Mouse (Mus musculus): Measurements from ENCODE around the gene A630001G21Rik. TPM values are rescaled to one million over a fixed set of nuclear protein-coding genes. Genes with fewer than 3 reads are reported as not detected.
"Not testable (repeated sequence)": the region's sequence is repeated elsewhere in the genome, so short reads cannot be mapped to it uniquely, and the experiment has no call there.

A630001G21Rik gene
- total RNA-seq (2021), result 1 to 10 TPM; 1.5 to 2.4 TPM
- long read RNA-seq, experiment 1, partial matches to known transcripts, result 0 of 1 reads
- long read RNA-seq, experiment 1, other reads (novel, unspliced or antisense), result 0 of 1 reads
- long read RNA-seq, experiment 2, result 0 reads

- DNase-seq, result no peak
Observed at GRCm38 (mm10) chr1:85778436-85778835, at the start of gene A630001G21Rik. Gene A630001G21Rik, minus strand, starts transcription at chr1:85778643.

GRCm38 (mm10) chr1:85827166-85827565 lies 48.7 kb upstream of the A630001G21Rik start:
- no peak for DNase-seq

- no peak for DNase-seq
Observed at GRCm38 (mm10) chr1:85824905-85825304, 46.5 kb upstream of the A630001G21Rik start.

- DNase-seq, result no peak
Observed at GRCm38 (mm10) chr1:85822239-85822638, 43.8 kb upstream of the A630001G21Rik start.

GRCm38 (mm10) chr1:85819695-85820094 lies 41.3 kb upstream of the A630001G21Rik start:
- DNase-seq, result no peak

- no peak for DNase-seq
Observed at GRCm38 (mm10) chr1:85818121-85818520, 39.7 kb upstream of the A630001G21Rik start.

GRCm38 (mm10) chr1:85814213-85814612 lies 35.8 kb upstream of the A630001G21Rik start:
- DNase-seq, result not testable (repeated sequence)

- no peak for DNase-seq
Observed at GRCm38 (mm10) chr1:85810787-85811186, 32.3 kb upstream of the A630001G21Rik start.

GRCm38 (mm10) chr1:85810343-85810742 lies 31.9 kb upstream of the A630001G21Rik start:
- peak; percentile 48 for DNase-seq

- no peak for DNase-seq
Observed at GRCm38 (mm10) chr1:85809256-85809655, 30.8 kb upstream of the A630001G21Rik start.

- DNase-seq, result no peak
Observed at GRCm38 (mm10) chr1:85804551-85804950, 26.1 kb upstream of the A630001G21Rik start.

- no peak for DNase-seq
Observed at GRCm38 (mm10) chr1:85802517-85802916, 24.1 kb upstream of the A630001G21Rik start.

GRCm38 (mm10) chr1:85799776-85800175 lies 21.3 kb upstream of the A630001G21Rik start:
- DNase-seq, result no peak

- DNase-seq, result no peak
Observed at GRCm38 (mm10) chr1:85795196-85795595, 16.8 kb upstream of the A630001G21Rik start.

GRCm38 (mm10) chr1:85794106-85794771 lies 15.8 kb upstream of the A630001G21Rik start:
- peak; percentile 58 for DNase-seq

- DNase-seq, result peak; percentile 96
Observed at GRCm38 (mm10) chr1:85793208-85794105, 15.0 kb upstream of the A630001G21Rik start, which contains the start of gene Cab39. Gene Cab39, plus strand, starts transcription at chr1:85793441.

- DNase-seq, result no peak
Observed at GRCm38 (mm10) chr1:85791476-85791875, 13.0 kb upstream of the A630001G21Rik start.

- DNase-seq, result no peak
Observed at GRCm38 (mm10) chr1:85790565-85790964, 12.1 kb upstream of the A630001G21Rik start.

- DNase-seq, result no peak
Observed at GRCm38 (mm10) chr1:85779428-85780180, 1.2 kb upstream of the A630001G21Rik start.

GRCm38 (mm10) chr1:85779012-85779411 lies 569 bp upstream of the A630001G21Rik start:
- no peak for DNase-seq

- no peak for DNase-seq
Observed at GRCm38 (mm10) chr1:85776154-85776553, 2.3 kb downstream of the A630001G21Rik start.

GRCm38 (mm10) chr1:85775136-85775535 lies 3.3 kb downstream of the A630001G21Rik start:
- peak; percentile 51 for DNase-seq

Measured in adrenal gland, postnatal 10 days (tissue).